Mouse (Mus musculus) large intestine, adult 2 months (tissue): ENCODE results near the gene Wfdc1. TPM values are rescaled to one million over a fixed set of nuclear protein-coding genes. Genes with fewer than 3 reads are reported as not detected.

Source experiments
- DNase-seq: peaks from one replicate; pipeline ENCODE4 v3.0.0-alpha.2; 2012; ENCODE audit warnings: low read depth, low spot score
- WGBS: fragments of 180-500 bp; shearing (Covaris S2); methylation state at CpG from one replicate; pipeline ENCODE4 v1.1.7; 2018; 5-methylcytosine and 5-hydroxymethylcytosine counted together
- polyA plus RNA-seq: library from polyadenylated mRNA; depleted of rRNA; stranded (reverse); fragments of >200 nt; gene quantifications from 2 replicates; pipeline ENCODE4 v1.2.3, GENCODE M21; 2012; rRNA removed

Gene Wfdc1
- 26.6 and 26.8 TPM in 2 replicates for polyA plus RNA-seq

GRCm38 (mm10) chr8:119666219-119666951 lies at the start of gene Wfdc1:
TSS of gene Wfdc1 (plus strand) at chr8:119666365.
- WGBS = 28% methylated on average over 14 of the region's 14 CpGs
- DNase-seq = no peak

DNA sequence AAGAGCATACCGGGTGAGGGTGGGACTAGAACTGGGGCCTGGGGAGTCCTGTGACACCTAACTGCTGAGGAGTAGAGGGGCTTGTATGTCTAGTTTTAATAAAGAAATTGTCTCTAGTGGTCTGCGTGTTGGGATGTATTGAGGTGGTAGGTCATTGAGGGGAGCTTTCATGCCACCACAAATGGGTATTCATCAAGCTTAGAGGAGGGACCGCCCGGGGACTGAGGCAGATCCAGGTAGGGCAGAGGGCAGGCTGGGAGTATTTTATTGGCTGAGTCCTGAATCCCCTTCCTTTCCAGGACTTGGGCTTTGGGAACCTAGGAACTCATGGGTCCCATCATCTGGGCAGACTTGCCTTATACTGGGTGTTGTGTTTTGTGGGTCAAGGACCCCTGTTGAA lies 49.4 kb upstream of the Wfdc1 start:
- no peak for DNase-seq
- 80% methylated on average over 4 of the region's 4 CpGs for WGBS

GRCm38 (mm10) chr8:119617586-119617985 lies 48.6 kb upstream of the Wfdc1 start:
- DNase-seq = no peak
- 72% methylated on average over 5 of the region's 5 CpGs for WGBS

GRCm38 (mm10) chr8:119618887-119619286 lies 47.3 kb upstream of the Wfdc1 start:
- no peak for DNase-seq
- WGBS = 75% methylated on average over 5 of the region's 5 CpGs

- DNase-seq = no peak
- WGBS = 77% methylated on average over 6 of the region's 6 CpGs
These were observed 45.9 kb upstream of the Wfdc1 start for GRCm38 (mm10) chr8:119620116-119620840.

GRCm38 (mm10) chr8:119620848-119621465 lies 45.2 kb upstream of the Wfdc1 start:
- WGBS = 77% methylated on average over 14 of the region's 14 CpGs
- DNase-seq = no peak

GRCm38 (mm10) chr8:119622555-119622954 lies 43.6 kb upstream of the Wfdc1 start:
- WGBS = 73% methylated on average over 4 of the region's 4 CpGs
- DNase-seq = no peak

- no peak for DNase-seq
- 89% methylated on average over 8 of the region's 8 CpGs for WGBS
These were observed 43.1 kb upstream of the Wfdc1 start for GRCm38 (mm10) chr8:119623061-119623460.

DNA sequence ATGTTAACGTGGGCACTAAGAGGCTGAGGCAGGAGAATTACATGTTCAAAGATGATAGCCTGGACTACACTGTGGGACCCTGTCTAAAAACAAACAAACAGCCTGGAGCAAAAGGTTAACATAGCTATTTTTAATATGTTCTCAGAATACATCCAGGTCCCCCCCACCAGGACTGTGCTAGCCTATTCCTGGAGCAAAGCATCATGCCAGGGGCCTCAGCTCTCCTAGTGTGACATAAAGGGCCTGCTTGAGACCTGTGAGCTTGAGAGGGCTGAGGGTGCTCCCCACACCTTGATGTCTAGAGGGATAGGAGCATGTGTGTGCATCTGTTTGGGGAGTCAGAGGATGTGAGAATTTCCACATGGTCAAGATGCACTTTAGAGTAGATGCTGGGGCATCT lies 42.4 kb upstream of the Wfdc1 start:
- 52% methylated on average over 1 of the region's 1 CpGs for WGBS
- no peak for DNase-seq

DNA sequence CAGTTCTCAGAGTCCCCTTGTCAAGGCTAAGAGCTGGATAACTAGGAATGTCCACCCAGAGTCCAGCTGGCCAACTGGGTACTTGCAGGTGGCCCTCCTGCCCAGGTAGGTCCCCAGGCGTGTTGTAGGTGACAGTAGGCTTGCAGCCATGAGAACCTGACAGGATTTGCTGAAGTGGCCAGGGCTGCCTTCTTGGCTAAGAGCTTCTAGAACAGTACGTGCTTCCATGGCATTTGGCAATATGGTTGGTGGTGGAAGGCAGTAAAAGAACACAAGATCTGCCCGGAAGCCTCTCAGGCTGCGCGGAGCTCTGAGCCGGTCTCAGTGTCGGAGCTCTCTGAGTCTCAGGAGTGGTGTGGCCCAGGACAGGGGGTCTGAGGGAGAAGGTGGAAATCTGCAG lies 41.2 kb upstream of the Wfdc1 start:
- no peak for DNase-seq
- 94% methylated on average over 7 of the region's 7 CpGs for WGBS

GRCm38 (mm10) chr8:119625788-119626187 lies 40.4 kb upstream of the Wfdc1 start:
- DNase-seq = no peak
- 90% methylated on average over 22 of the region's 22 CpGs for WGBS

- 95% methylated on average over 7 of the region's 7 CpGs for WGBS
- no peak for DNase-seq
These were observed 39.0 kb upstream of the Wfdc1 start for GRCm38 (mm10) chr8:119627199-119627598.

DNA sequence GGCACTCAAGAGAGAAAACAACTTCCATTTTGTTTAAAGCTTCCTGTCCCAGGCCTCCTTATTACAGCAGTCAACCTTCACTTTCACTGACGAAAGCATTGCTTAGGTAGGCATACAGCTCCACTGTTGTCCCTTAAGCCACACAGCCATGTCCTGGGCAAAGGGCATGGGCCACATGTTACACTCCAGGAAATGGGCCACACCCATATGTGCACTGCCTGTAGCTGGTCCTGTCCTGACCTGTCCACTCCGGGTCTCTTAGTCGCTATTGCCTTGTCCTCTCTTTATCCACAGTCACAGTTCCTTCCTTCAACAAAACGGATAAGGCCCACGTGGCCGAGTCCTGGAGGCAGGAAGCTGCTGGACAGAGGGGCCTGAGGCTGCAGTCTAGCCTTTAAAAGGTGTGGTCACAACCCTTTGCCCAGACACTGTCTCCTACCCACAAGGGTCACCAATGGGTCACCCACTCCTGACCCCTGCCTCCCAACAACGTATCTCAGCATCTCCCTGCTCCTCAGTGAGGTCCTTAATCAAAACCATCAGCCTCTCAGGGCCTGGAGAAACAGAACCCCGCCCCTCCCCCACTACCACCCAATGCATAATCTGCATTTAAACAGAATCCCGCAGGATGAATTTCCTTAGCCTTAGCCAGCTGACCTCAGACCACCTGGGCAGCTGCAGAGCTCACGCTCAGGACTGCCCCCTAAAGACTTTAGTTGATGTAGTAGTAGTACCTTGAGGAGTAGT lies 38.4 kb upstream of the Wfdc1 start:
- peak; percentile 45 for DNase-seq
- 55% methylated on average over 10 of the region's 10 CpGs for WGBS

DNA sequence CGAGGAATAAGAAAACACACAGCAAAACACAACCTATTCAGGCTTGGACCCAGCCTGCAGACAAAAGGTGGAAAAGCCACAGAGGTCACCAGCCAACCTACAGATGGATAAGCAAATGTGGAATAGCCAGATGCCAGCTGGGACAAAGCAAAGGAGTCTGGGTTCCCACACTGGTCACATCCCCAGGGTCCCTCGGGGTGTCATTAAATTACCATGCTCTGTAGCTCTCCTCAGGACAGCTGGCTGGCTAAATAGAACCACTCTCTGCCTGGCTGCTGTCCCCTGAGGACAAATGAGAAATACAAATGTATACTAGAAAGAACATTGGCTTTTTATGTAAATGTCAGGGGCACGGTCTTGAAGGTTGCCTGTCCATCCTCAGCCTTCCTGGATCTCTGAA lies 35.3 kb upstream of the Wfdc1 start:
- no peak for DNase-seq
- 60% methylated on average over 3 of the region's 3 CpGs for WGBS

DNA sequence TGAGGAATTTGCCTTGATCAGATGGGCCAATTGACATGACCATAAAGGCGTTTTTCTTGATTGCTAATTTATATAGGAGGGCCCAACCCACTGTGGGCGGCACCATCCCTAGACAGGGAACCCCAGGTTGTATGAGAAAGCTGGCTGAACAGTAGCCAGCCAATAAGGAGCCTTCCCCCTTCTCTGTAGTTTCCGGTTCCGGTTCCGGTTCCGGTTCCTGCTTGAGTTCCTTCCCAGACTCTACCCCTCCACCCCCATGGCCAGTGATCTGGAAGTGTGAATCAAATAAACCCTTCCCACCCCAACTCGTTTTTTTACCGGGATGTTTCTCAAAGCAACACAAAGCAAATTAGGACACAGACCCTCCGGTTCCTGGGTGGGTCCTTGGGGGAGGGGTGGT lies 33.9 kb upstream of the Wfdc1 start:
- 74% methylated on average over 9 of the region's 9 CpGs for WGBS
- no peak for DNase-seq

- DNase-seq = no peak
- 70% methylated on average over 29 of the region's 29 CpGs for WGBS
These were observed 33.3 kb upstream of the Wfdc1 start for GRCm38 (mm10) chr8:119632909-119633308.

- DNase-seq = no peak
- WGBS = 63% methylated on average over 14 of the region's 14 CpGs
These were observed 31.4 kb upstream of the Wfdc1 start for GRCm38 (mm10) chr8:119634616-119635336.

DNA sequence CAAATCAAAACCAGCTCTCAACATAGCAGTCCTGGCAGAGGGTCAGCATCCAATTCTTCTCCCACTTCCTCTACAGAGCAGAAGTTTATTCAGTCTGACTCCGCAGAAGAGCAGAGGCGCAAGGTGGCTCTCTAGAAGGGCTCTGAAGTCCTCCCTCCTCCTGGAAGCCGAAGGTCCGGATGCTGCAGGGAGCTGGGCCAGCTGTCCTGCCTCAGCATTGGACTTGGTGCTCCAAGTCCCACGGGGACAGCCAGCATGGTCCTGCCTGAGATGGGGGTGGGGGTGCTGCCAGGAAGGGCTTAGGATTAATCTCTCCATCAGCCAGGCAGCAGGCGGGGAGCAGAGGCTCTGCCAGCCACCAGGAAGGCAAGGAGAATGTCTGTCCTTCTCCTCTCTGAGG lies 30.8 kb upstream of the Wfdc1 start, which contains the start of gene Kcng4:
TSS of gene Kcng4 (minus strand) at position 303 of the 400 bp plus-strand sequence.
- 54% methylated on average over 6 of the region's 6 CpGs for WGBS
- no peak for DNase-seq

GRCm38 (mm10) chr8:119635958-119636357 lies 30.2 kb upstream of the Wfdc1 start:
- WGBS = 61% methylated on average over 2 of the region's 2 CpGs
- no peak for DNase-seq
